ENCODE assay signal across 8 mouse cellular contexts in the genomic region with DNA sequence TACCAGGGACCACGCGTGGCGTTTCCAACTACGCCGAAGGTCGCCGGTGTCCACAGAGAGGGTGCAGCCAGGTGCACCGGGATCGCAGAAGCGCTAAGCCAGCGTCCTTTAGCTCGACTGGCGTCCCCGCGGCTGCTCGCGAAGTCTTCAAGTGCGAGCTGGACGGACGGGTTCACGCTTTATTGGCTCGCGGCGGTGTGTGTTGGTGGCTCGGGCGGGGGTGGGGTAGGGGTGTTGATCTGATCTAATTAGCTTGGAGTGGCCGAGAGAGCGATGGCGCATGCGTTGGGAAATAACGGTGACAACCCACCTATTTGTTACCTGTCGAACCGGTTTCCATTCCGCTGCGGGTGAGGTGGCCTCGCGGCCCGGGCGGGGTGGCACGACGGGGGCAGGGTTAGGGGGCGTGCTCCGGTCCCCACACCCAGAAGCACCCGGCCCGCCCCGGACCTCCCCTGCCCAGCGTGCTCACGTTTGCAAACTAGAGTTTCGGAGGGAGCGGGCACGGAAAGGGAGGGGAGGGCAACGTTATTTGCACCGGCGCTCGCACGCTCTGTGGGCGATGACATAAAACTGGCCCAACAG. TPM values are rescaled to one million over a fixed set of nuclear protein-coding genes. Genes with fewer than 3 reads are reported as not detected.
A peak's percentile ranks its signal among the peaks of the same experiment; 100 is the strongest.
DNase-seq lines count a peak whose midpoint lies in the region; ATAC-seq and TF ChIP-seq lines count a peak whose summit lies in the region.

A gene (minus strand): TSS at position 190 of the 585 bp plus-strand sequence.

- H3K4me3 ChIP-seq in liver, adult 2 months (ENCODE audit: insufficient read depth, low read depth, low read length), result peak within 1 kb of the TSS; percentile 13; the same call in 1 of the 2 replicates
- H3K4me3 ChIP-seq in forebrain, embryonic 10.5 days, result peak within 1 kb of the TSS; percentile 47
- peak within 1 kb of the TSS; percentile 51 for H3K4me3 ChIP-seq in lung, embryonic 16.5 days (ENCODE audit: low read length)
- peak within 1 kb of the TSS; percentile 48 for H3K4me3 ChIP-seq in stomach, embryonic 15.5 days (replicated peaks)

- H3K27ac ChIP-seq in liver, adult 2 months (replicated peaks; ENCODE audit: insufficient read depth, low read depth, low read length), result no peak within 1 kb of the TSS
- H3K27ac ChIP-seq in forebrain, embryonic 10.5 days, result 0 out of 2 replicates have a peak within 1 kb of the TSS, but pooled peaks have one; percentile 3
- H3K27ac ChIP-seq in lung, embryonic 16.5 days (ENCODE audit: low read length), result peak within 1 kb of the TSS; percentile 78
- H3K27ac ChIP-seq in stomach, embryonic 15.5 days, result peak within 1 kb of the TSS; percentile 94

- ATAC-seq in lung, embryonic 16.5 days (ENCODE audit: low read depth), result peak; percentile 87
- ATAC-seq in stomach, embryonic 15.5 days (ENCODE audit: insufficient read depth, low FRiP score, low read depth), result peak; percentile 89

- no peaks in the 10 kb centered on the region for H3K36me3 ChIP-seq in liver, adult 2 months (ENCODE audit: control insufficient read depth, insufficient read depth, low read length)
- no peaks in the 10 kb centered on the region for H3K36me3 ChIP-seq in forebrain, embryonic 10.5 days (replicated peaks)
- no peaks in the 10 kb centered on the region for H3K36me3 ChIP-seq in lung, embryonic 16.5 days (ENCODE audit: control insufficient read depth, insufficient read depth, low read length)
- no peaks in the 10 kb centered on the region for H3K36me3 ChIP-seq in stomach, embryonic 15.5 days

- H3K9me3 ChIP-seq in forebrain, embryonic 10.5 days, result no peaks in the 10 kb centered on the region
- no peaks in the 10 kb centered on the region for H3K9me3 ChIP-seq in lung, embryonic 16.5 days (ENCODE audit: control insufficient read depth, low read length)
- H3K9me3 ChIP-seq in stomach, embryonic 15.5 days, result no peaks in the 10 kb centered on the region

- H3K4me2 ChIP-seq in lung, embryonic 16.5 days (ENCODE audit: low read depth, low read length), result peak within 1 kb of the TSS; percentile 73
- peak within 1 kb of the TSS; percentile 77 for H3K4me2 ChIP-seq in stomach, embryonic 15.5 days

- TF ChIP-seq CTCF in liver, adult 2 months (IDR thresholded peaks at IDR 0.05; ENCODE audit: low read depth, low read length), result no peak

- H3K4me1 ChIP-seq in liver, adult 2 months (ENCODE audit: control insufficient read depth, insufficient read depth, low read length), result peaks cover 6% of the 10 kb centered on the region
- peaks cover 25% of the 10 kb centered on the region for H3K4me1 ChIP-seq in forebrain, embryonic 10.5 days
- peaks cover 12% of the 10 kb centered on the region; the same call in 1 of the 2 replicates for H3K4me1 ChIP-seq in lung, embryonic 16.5 days (replicated peaks; ENCODE audit: control insufficient read depth, insufficient read depth, low read length)
- peaks cover 12% of the 10 kb centered on the region for H3K4me1 ChIP-seq in stomach, embryonic 15.5 days

- no peaks in the 10 kb centered on the region for H3K79me2 ChIP-seq in liver, adult 2 months (ENCODE audit: control insufficient read depth, insufficient read depth, low read length)

- H3K9ac ChIP-seq in liver, adult 2 months (ENCODE audit: low read depth, low read length), result no peak within 1 kb of the TSS
- peak within 1 kb of the TSS; percentile 56 for H3K9ac ChIP-seq in lung, embryonic 16.5 days (ENCODE audit: low read length)
- peak within 1 kb of the TSS; percentile 54 for H3K9ac ChIP-seq in stomach, embryonic 15.5 days

- peaks cover 25% of the 10 kb centered on the region for H3K27me3 ChIP-seq in liver, adult 2 months (ENCODE audit: control insufficient read depth, insufficient read depth, low read length)
- H3K27me3 ChIP-seq in forebrain, embryonic 10.5 days (ENCODE audit: poor library complexity, severe bottlenecking), result peaks cover 100% of the 10 kb centered on the region
- H3K27me3 ChIP-seq in lung, embryonic 16.5 days (ENCODE audit: control insufficient read depth, insufficient read depth, low read depth, low read length), result peaks cover 54% of the 10 kb centered on the region
- peaks cover 47% of the 10 kb centered on the region for H3K27me3 ChIP-seq in stomach, embryonic 15.5 days (replicated peaks)

- TF ChIP-seq POLR2A in liver, adult 2 months (IDR thresholded peaks at IDR 0.05; ENCODE audit: extremely low read depth, insufficient read depth, low read length), result no peak

- no peak for DNase-seq in liver, adult 2 months (ENCODE audit: extremely low read depth, low read depth, low spot score)
- no peak for DNase-seq in liver
- no peak for DNase-seq in forebrain, embryonic 10.5 days (ENCODE audit: extremely low spot score, low spot score)
- peak; percentile 72 to 79 for DNase-seq in kidney, adult 8-10 months
- no peak for DNase-seq in gastrocnemius, postnatal 10 days
- no peak for DNase-seq in right cerebral cortex, postnatal 14 days

- 2% methylated on average over 57 of the region's 57 CpGs for WGBS in liver, adult 2 months
- under 1% methylated on average over 57 of the region's 57 CpGs for WGBS in forebrain, embryonic 10.5 days
- under 1% methylated on average over 53 of the region's 57 CpGs for WGBS in lung, embryonic 16.5 days
- 1% methylated on average over 57 of the region's 57 CpGs for WGBS in stomach, embryonic 15.5 days

RNA-seq across cellular contexts. Expression of the gene that starts here (rescaled TPM):
- total RNA-seq in liver, adult 2 months (2014; rRNA removed), result not detected in 2 replicates
- polyA plus RNA-seq in liver, adult 2 months (2012; rRNA removed), result 0.12 TPM in 1 of 2 replicates, not detected in the other
- polyA plus RNA-seq in forebrain, embryonic 10.5 days (2016; fragmentation: Nextera tagmentation; extraction: Ambion mirVana), result 0.37 and 0.52 TPM in 2 replicates
- polyA plus RNA-seq in lung, embryonic 16.5 days (2015; fragmentation: Nextera tagmentation; extraction: Ambion mirVana), result 2.6 and 3.7 TPM in 2 replicates
- polyA plus RNA-seq in stomach, embryonic 15.5 days (2015; fragmentation: Nextera tagmentation; extraction: Ambion mirVana), result 14.6 and 17.8 TPM in 2 replicates
- total RNA-seq in gastrocnemius, postnatal 10 days (2021), result not detected

Comparison
In these comparisons a context has a peak if more than half of its experiments do, and no peak if none do; other contexts are left out.
1. DNase-seq: peak in kidney, adult 8-10 months (2 of 2); none in liver, adult 2 months (single experiment), liver (single experiment), forebrain, embryonic 10.5 days (single experiment), gastrocnemius, postnatal 10 days (single experiment) and right cerebral cortex, postnatal 14 days (single experiment).
2. Peak in every context shown above with its lines, with median percentiles within 50 percentile points of each other: H3K4me3 ChIP-seq.